Mouse (Mus musculus): ENCODE results near the gene Tubb2a. TPM values are rescaled to one million over a fixed set of nuclear protein-coding genes. Genes with fewer than 3 reads are reported as not detected.
"Not testable (repeated sequence)": the region's sequence is repeated elsewhere in the genome, so short reads cannot be mapped to it uniquely, and the experiment has no call there.

Gene Tubb2a
- total RNA-seq, 1 experiment from 2014 or later, result 15.1 TPM

DNA sequence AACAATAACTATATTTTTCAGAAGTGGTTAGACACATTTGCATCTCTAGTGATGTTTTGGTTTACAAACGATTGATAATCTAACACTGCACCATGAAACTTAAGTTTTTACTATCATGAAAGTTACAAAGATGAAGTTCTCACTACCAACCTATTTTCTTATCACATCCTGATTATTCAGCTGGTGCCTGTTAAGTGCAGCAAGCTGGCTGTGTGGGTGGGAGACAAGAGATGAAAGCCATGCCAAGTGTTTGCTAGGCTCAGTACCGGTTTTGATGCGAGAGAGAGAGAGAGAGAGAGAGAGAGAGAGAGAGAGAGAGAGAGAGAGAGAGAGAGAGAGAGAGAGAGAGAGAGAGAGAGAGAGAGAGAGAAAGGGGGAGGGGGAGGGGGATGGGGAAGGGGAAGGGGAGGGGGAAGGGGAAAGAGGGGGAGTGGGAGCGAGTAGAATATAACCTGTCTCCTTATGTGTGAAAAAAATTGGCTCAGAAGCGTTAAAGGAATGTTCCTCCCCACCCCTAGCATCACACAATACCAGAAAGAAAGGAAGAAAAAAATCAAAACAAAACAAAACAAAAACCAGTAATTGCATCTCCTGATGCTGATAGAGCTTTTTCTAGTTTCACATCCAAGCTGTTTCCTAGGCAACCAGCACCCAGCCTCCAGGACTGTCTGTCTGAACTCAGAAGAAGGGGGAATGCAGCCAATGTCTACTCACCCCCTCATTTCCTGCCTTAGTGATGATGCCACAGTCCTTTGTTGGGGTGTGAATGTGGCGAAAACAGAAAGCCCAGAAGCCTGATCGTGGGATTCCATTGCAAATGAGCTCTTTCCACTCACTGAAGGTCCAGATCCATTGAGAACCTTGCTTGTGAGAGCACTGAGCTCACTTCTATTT is 18.0 kb upstream of the Tubb2a start:
- ATAC-seq (replicated peaks; ENCODE audit: low read depth, poor library complexity, severe bottlenecking), result 0 out of 2 replicates have a peak, but pooled peaks have one; percentile 25

DNA sequence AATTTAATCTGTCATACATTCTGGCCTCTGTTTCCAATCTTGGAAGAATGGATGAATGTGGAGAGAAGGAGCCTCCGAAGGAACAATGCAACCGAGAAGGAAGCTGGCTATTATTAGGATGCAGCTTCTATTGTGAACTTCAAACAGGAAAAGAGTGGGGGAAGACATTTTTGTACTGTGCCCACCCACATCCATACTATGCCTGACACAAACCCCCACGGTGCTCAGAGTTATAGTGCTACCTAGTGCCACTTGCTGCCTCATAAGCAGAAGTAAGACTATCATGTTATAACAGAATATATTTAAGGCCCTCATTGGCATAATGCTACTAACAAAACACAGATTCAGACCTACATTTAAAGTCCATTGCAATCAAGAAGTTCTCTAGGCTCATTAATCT is 11.6 kb upstream of the Tubb2a start:
- 0 out of 2 replicates have a peak, but pooled peaks have one; percentile 11 for ATAC-seq (replicated peaks; ENCODE audit: low read depth, poor library complexity, severe bottlenecking)

DNA sequence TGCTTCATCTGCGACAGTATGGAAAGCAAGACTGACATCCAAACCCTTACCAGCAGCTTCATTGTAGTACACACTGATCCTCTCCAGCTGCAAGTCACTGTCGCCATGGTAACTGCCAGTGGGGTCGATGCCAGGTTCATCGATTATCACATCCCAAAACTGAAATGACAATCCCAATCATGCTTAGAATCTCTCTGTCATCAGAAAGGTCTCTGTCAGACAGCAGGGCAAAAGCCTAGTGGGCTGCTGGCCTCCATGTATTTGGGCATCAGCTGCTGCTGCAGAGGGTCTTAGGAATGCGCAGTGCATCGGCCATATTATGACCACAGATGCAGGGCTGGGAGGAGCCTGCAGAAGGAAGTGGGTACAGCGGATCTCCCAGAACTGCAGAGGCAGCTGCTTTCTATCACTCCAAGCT is 11.1 kb upstream of the Tubb2a start:
- peak; percentile 88 for ATAC-seq (replicated peaks; ENCODE audit: low read depth, poor library complexity, severe bottlenecking)

DNA sequence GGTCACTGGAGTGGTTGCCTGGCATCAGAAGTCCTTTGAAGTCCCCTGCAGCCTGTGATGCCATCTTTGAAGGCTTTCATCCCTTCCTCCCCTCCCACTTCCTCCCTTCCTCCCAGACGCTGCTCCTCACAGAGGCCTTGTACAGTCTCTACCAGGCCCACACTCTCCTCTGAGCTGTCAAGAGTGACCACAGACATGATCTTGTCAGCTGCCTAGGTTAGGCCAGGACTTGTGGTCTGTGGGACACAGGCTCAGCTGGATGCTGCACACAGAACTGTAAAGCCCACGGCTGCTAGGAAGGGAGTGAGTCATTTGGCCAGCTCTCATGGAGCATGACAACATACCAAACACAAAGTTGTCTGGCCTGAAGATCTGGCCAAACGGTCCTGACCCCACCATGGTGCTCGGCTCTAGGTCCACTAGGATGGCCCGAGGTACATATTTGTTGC is 10.4 kb upstream of the Tubb2a start:
- ATAC-seq (replicated peaks; ENCODE audit: low read depth, poor library complexity, severe bottlenecking), result peak; percentile 88

DNA sequence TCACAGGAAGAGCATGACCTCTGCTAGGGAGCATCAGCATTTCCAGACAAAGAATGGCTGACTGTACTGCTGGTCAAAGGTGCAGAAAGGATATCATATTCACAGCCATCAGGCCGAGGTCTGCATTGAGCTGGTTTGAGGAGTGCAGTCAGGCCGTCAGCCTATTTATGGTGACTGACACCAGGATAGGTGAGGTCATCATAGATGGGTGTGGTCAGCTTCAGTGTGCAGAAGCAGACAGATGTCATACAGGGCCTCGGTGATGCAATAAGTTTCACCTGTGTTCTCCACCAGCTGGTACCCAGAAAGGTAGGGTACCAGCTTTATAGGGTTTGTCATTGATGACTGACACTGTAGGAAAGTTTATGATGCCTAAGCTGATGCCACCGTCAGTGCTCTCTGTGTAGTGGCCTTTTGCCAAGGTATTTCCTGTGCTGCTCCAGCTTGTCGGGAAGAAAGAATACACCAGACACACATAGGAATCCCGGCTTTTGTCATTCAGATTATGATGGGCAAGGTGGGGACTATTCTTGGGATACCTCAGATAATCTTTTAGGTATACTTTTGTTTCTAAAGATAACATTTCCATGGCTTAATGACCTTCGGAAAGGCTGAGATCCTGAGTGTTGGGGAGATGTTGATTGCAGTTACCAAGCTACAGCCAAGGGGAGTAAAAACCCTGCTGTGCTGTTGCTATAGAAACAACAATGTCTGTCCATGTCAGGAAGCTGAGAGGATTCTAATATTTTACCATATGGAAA is 9.4 kb upstream of the Tubb2a start:
- ATAC-seq (replicated peaks; ENCODE audit: low read depth, poor library complexity, severe bottlenecking), result no peak

DNA sequence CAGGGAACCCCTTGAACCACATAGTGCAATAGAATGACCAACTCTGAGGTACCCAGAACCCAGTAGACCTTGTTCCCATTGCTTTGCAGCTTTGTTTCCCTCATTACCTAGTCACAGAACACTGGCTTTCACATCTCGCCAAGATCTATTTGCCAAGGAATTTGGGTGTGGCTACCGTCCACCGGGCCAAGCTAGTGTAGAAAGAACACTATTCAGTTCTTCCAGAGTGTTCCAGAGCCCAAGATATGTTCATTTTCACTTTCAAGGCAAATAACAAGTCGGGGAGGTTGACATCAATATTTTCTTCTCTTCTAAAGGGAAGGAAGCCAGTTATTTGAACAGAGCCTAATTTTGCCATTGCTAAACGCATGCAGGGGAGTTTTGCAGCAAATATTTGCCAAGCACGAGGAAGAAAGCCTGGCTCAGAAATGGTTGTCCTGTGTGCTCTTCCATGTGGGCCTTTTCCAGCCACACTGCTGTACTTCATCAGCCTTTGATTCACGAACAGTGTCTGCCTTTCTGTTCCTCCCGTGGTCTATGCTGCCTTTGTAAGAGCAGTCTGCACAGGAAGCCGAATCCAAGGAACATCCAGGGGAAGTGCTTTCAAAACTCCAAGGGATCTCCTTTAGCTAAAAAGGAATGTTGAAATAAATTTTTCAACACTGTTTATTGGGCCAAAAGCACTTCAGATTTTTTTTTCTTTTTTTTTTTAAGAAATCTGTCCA is 6.4 kb upstream of the Tubb2a start:
- ATAC-seq (replicated peaks; ENCODE audit: low read depth, poor library complexity, severe bottlenecking), result no peak

DNA sequence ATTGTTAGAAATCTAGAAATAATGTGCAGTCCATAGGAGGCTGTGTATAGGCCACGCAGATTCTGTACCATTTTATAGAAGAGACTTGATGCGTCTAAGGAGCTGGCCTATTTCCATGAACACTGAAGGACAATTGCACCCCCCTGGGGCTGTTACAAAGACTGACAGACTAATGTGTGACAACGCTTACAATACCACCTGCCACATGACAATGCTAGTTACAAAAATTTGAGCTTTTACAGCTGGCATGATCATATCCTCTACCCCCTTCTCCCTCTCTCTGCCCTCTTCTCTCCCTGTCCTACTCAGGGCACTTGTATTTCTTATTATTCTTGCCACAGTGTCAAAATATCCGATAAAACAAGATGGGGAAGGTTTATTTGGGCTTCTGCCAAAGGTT is 4.1 kb upstream of the Tubb2a start:
- ATAC-seq (replicated peaks; ENCODE audit: low read depth, poor library complexity, severe bottlenecking), result no peak

DNA sequence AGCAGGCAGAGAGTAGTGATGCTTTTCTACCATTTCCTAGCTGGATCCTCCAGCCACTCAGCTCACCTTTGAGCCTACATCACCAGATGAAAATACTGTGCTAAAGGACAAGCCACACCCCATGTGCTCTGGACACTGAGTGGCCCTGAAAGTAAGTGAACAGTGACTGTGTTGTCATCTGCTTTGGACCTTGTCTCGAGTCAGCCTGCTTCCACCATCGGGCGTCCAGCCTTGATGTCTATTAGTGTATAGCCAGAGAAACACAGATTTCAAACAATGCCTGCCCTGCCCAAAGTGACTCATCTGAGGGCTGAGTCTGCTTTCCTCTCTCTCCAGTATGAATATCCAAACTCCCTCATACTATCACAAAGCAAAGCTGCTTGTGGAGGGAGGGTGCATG is 2.0 kb upstream of the Tubb2a start:
- ATAC-seq (replicated peaks; ENCODE audit: low read depth, poor library complexity, severe bottlenecking), result no peak

DNA sequence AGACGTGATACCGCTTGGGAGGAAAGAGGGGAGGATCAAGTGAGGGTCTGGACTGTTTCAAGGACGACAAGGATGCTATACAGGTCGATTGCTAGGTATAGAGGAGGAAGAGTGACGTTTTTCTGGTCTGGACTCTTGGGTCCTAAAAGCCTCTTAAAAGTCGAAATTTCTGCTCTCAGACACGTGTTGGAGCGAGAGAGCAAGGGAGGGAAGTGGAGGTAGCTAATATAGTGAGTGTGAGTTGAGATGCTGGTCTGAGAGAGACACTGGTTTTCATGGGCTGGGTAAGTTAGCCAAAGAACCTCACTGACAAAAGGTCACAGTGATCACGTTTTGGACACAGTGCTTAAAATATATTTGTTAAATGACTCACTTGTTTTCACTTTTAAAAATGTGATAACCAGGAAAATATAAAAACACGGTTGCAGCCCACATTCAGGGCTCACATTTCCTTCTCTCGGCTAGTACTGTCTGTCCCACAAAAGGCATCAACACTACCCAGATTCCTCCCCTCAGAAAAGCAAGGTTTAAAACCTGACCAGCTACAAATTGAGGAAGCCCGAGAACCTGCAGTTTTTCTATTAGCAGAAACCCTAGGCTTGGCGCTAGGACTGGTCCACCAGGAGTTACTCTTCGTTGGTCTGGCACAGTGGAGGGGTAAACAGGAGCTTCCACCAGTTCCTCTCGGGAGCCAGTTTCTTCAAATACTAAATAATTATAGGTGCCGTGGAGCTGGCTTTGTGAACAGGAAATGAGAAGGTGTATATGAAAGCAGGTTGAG is 883 bp upstream of the Tubb2a start:
- ATAC-seq (replicated peaks; ENCODE audit: low read depth, poor library complexity, severe bottlenecking), result no peak

DNA sequence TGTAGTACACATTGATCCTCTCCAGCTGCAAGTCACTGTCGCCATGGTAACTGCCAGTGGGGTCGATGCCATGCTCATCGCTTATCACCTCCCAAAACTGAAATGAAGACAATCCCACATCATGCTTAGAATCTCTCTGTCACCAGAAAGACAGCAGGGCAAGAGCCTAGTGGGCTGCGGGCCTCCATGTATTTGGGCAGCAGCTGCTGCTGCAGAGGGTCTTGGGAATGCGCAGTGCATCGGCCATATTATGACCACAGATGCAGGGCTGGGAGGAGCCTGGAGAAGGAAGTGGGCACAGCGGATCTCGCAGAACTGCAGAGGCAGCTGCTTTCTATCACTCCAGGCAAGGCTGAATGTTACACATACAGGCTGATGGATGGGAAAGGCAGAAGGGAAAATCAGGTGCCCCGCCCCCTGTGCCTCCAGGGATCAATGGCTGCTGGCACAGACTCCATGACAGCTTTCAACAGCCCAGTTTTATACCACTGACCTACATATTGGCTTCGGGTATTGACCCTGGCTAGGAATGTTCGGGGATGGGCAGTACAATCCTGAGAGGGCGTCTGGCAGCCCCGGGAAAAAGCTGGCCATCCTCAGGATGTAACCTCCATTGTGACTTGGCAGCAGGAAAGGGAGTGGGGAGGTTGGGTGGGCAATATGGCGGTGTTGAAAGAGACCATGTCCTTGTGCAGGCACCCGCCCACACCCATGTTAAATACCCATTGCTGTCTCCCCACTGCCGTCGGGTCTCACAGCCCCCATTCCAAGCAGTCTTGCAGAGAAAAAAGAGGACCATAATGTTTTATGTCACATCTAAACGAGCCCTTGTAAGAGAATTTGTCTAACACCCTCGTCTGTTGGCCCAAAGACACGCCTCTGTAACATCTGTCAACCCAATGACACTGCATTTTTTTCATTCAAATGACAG is 981 bp downstream of the Tubb2a start:
- peak; percentile 61 for ATAC-seq (replicated peaks; ENCODE audit: low read depth, poor library complexity, severe bottlenecking)

DNA sequence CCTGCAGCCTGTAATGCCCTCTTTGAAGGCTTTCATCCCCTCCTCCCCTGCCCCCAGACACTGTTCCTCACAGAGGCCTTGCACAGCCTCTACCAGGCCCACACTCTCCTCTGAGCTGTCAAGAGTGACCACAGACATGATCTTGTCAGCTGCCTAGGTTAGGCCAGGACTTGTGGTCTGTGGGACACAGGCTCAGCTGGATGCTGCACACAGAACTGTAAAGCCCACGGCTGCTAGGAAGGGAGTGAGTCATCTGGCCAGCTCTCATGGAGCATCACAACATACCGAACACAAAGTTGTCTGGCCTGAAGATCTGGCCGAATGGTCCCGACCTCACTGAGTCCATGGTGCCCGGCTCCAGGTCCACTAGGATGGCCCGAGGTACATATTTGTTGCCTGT is 1.9 kb downstream of the Tubb2a start:
- peak; percentile 50 for ATAC-seq (replicated peaks; ENCODE audit: low read depth, poor library complexity, severe bottlenecking)

DNA sequence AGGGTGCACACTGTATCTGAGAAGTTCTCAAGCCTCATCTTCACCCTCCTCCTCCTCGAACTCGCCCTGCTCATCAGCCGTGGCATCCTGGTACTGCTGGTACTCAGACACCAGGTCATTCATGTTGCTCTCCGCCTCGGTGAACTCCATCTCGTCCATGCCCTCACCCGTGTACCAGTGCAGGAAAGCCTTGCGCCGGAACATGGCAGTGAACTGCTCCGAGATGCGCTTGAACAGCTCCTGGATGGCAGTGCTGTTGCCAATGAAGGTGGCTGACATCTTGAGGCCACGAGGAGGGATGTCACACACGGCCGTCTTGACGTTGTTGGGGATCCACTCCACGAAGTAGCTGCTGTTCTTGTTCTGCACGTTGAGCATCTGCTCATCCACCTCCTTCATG is 3.4 kb downstream of the Tubb2a start:
- ATAC-seq (replicated peaks; ENCODE audit: low read depth, poor library complexity, severe bottlenecking), result not testable (repeated sequence)

DNA sequence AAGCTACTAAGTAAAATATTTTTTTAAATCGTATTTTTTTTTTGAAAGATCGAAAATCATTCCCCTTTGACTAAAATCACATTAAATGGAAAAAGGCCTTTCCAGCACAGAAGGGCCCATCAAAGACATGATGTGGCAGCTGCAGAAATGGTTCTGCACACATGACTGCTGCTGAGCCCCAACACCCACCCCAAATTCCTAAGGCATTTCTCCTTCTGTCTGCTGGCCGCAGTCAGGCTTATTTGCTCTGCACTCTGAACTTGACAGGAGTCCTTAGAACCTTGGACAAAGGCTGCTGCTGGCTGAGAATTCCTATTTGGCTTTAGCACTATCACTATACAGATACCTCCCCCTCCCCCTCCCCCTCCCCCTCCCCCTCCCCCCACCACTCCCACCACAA is 5.0 kb downstream of the Tubb2a start:
- no peak for ATAC-seq (replicated peaks; ENCODE audit: low read depth, poor library complexity, severe bottlenecking)

DNA sequence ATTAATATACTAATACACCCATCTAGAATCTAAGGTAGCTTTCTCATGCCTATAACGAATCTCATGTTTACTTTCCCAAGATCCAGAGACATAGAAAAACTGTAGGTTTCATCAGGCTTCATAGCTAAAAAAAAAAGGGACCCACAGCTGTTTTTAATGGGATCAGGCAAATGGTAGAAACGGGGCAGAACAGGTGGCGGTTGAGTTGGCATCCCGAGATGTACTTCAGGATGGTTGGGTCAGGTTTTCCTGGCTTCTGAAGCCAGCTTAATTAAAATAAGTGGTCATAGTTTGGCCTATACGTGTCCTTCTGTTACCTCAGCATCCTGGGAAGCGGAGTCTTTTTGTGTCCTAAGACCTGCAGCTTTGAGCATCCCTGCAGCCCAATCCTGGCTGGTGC is 6.0 kb downstream of the Tubb2a start:
- ATAC-seq (replicated peaks; ENCODE audit: low read depth, poor library complexity, severe bottlenecking), result no peak

DNA sequence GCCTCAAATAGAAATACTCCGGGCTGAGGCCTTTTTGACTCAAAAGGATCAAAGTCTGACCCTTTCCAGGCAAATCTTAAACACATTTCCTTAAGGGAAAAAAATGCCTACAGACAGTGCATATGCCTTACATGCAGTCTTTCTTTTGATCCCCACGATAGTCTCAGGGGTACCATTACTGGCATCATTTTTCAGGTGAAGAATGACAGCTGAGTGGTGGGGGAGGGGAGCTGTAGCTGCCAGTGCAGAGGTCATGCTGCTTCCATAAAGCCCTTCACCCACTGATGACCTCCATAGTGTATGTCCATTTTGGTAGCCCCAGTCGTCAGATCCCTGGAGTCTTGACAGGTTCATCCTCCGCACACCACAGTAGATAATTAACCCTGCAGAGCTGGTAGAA is 7.5 kb downstream of the Tubb2a start:
- no peak for ATAC-seq (replicated peaks; ENCODE audit: low read depth, poor library complexity, severe bottlenecking)

DNA sequence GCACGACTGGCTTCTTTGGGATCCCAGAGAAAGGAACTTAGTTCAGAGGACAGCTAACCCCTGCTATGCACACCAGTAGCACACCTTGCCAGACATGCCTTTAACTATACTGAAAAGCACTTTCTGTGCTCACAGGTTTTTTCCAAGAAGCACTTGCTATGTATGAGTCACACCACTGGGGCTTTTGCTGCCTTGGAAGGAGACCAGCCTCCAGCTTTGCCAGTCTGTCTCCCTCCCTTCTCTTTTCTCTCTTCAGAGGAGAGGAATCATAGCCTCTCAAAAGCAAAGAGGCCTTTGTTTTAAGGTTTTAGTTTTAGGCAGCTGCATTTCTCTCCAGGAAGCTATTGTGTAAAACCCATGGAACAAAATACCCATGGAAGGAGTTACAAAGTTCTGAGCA is 11.5 kb downstream of the Tubb2a start:
- ATAC-seq (replicated peaks; ENCODE audit: low read depth, poor library complexity, severe bottlenecking), result no peak

DNA sequence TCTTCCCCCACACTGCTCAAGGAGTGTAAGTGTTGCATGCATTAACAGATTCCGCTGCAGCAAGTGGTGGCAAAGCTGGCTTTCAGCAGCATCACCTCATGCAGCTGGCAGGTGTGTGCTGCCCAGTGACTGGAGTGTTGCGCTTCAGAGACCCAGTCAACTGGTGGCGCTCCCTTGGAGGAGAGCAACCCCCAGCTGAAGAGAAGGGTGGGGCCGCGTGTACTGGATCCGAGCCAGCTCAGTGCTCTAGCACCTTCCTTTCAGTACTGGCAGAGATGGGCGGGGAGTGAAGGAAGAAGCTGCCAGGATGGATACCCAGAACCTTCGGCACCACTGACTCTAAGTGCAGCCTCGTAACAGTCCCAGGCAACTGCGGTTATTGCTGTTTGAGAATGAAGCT is 15.3 kb downstream of the Tubb2a start:
- ATAC-seq (replicated peaks; ENCODE audit: low read depth, poor library complexity, severe bottlenecking), result no peak

DNA sequence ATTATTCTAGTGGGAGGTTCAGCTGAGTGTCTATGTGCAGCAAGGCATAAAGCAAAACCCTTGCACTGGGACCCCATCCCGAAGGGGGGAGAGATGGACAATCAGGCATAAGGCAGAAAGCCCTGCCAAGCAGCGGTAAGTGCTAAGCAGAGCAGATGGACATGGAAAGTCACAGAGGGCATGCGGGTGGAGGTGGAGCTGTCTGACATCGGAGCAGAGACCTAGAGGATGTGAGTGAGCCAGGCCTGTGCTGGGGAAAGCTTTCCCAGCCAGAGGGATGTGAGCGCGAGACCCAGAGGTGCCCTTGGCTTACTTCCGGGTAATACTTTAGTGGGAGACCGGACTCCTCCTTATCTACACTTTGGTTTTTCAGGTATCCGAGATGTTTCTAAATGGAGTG is 17.7 kb downstream of the Tubb2a start:
- no peak for ATAC-seq (replicated peaks; ENCODE audit: low read depth, poor library complexity, severe bottlenecking)

DNA sequence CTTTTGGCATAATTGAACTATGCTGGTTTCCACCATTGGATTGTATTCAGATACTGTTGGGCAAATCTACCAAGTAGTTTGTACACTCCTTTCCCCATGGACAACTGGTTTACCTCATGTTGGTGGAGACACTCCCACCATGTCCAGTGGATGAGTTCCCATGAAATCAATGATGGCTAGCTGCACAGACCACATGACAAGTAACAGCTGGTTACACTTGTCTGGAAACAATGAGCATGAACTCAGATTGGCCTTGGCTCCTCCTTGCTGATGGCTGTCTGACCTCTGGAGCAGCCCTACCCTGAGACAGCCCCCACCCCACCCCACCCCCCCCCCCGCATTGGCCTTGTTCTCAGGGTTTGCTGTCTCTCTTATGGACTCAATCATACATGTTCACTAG is 20.6 kb downstream of the Tubb2a start:
- no peak for ATAC-seq (replicated peaks; ENCODE audit: low read depth, poor library complexity, severe bottlenecking)

All from common myeloid progenitor, adult 5-6 weeks (primary cell).